Mouse (Mus musculus) intestine, embryonic 15.5 days (tissue): ENCODE data around the gene Foxb1. TPM values are rescaled to one million over a fixed set of nuclear protein-coding genes. Genes with fewer than 3 reads are reported as not detected.

ENCODE experiments used
- polyA plus RNA-seq: library from polyadenylated mRNA; unstranded; fragments of >200 nt; fragmentation: Nextera tagmentation; extraction: Ambion mirVana; gene quantifications from 2 replicates; pipeline ENCODE4 v1.2.1, GENCODE M21; 2015

Gene Foxb1
- polyA plus RNA-seq, 1 experiment from 2014 or later: not detected

Other genes with a start within 250 kb of the Foxb1 start
- gene Bnip2, start 228.5 kb upstream of the Foxb1 start, polyA plus RNA-seq: 67.0 and 72.1 TPM in 2 replicates